Mouse (Mus musculus) urinary bladder, postnatal 10 days (tissue): Measurements from ENCODE around the gene Snapc1.

Experiments used
- DNase-seq: peaks from one replicate; pipeline ENCODE4 v3.0.0; 2022; ENCODE audit warnings: low spot score

Snapc1 gene

GRCm38 (mm10) chr12:73996906-73997296 is 32.6 kb downstream of the Snapc1 start:
- DNase-seq = no peak

- DNase-seq = no peak
Measured at GRCm38 (mm10) chr12:73997297-73998127, 33.2 kb downstream of the Snapc1 start, which contains the start of gene Syt16. TSS of gene Syt16 (plus strand) at chr12:73997661.

GRCm38 (mm10) chr12:73998128-73998456 is 33.8 kb downstream of the Snapc1 start:
- DNase-seq = no peak

GRCm38 (mm10) chr12:74002449-74002848 is 38.2 kb downstream of the Snapc1 start:
- no peak for DNase-seq

GRCm38 (mm10) chr12:74009448-74009911 is 45.2 kb downstream of the Snapc1 start:
- DNase-seq = no peak

GRCm38 (mm10) chr12:74013739-74014138 is 49.5 kb downstream of the Snapc1 start:
- peak; percentile 39 for DNase-seq

- DNase-seq = no peak
Measured at GRCm38 (mm10) chr12:74014739-74015270, 50.5 kb downstream of the Snapc1 start.

- DNase-seq = no peak
Measured at GRCm38 (mm10) chr12:74015491-74015890, 51.2 kb downstream of the Snapc1 start.

GRCm38 (mm10) chr12:74023260-74023659 is 59.0 kb downstream of the Snapc1 start:
- no peak for DNase-seq

- DNase-seq = no peak
Measured at GRCm38 (mm10) chr12:74024912-74025311, 60.6 kb downstream of the Snapc1 start.
